Mouse (Mus musculus) heart, adult 18-20 months (tissue): Measurements from ENCODE around the gene Syna. TPM values are rescaled to one million over a fixed set of nuclear protein-coding genes. Genes with fewer than 3 reads are reported as not detected.
A peak's percentile ranks its signal among the peaks of the same experiment; 100 is the strongest.

Experiments used
- DNase-seq, 2 experiments: peaks; one replicate each; pipeline ENCODE4 v3.0.0; 2021 to 2022; ENCODE audit warnings: mixed read lengths in 1 of 2
- microRNA-seq, 2 experiments: library from miRNA; unstranded; fragments of <30 nt; microRNA quantifications; one replicate each; pipeline ENCODE4 v1.2.0; 2022
- total RNA-seq, 2 experiments: library from RNA; stranded (reverse); gene quantifications; 2 replicates each; pipeline ENCODE4 v1.2.3; 2021

Gene Syna
- total RNA-seq, 2 experiments from 2014 or later = not detected

DNA sequence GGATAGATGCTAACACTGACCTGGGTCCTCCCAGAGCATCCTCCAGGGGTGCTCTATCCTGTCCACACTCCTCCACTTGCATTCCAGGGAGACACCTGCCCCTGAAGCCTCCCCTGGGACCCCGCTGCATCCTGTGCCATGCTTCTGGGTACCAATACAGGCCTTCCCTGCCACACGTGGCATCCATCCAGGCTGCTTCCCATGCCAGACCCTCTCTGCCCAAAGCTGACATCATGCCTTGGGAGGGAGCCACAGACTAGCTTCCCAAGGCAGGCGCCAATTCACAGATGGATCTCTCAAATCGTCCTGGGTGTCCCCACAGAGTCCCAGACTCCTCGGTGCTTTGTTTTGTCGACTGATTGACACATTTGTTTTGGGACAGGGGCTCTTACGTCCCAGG, 29.1 kb downstream of the Syna start:
- DNase-seq = peak; percentile 64 to 71

DNA sequence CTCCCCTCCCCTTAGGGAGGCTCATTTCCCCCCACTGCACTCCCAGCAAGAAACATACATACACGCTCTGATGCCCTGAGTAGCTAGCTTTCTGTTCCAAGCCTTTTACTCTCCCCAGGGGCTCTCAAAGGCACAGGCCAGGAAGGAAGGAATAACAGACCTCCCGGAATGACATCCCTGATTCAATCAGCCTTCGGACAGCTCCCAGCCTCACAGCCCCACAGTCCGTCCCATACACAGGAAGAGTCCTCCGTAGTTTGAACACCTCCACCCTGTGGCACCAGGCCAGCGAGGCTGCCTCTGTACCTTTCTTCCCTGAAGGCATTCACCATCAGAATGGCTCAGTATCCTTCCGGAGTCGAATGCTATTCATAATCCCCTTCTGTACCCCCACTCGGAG, 31.5 kb downstream of the Syna start:
- peak in 1 of 2 experiments; percentile 29 for DNase-seq

DNA sequence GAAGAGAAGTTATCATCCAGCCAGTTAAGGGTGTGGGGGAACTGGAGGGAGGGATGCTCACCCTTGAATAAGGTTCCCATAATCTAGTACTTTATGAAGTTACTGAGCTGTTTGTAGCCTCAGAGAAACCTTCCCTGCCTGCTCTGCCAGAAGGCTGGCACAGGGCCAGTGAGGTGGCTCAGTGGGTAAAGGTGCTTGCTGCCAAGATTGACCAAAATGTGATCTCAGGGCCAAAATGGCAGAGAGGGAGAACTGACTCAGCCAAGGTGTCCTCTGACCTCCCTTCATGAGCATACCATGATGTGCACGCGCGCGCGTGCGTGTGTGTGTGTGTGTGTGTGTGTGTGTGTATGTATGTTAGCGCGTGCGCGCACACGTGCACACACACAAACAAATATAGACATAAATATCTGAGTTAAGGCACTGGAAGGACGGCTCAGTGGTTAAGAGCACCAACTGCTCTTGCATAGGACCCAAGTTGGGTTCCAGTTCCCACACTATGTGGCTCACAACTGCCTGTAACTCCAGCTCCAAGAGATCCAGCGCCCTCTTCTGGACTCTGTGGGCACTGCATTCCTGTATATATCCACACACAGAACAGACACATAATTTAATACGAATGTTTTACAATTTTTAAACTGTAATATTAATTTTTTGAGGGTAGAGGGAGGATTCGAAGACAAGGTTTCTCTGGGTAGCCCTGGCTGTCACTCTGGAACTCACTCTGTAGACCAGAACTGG, 33.8 kb downstream of the Syna start:
- DNase-seq = no peak

DNA sequence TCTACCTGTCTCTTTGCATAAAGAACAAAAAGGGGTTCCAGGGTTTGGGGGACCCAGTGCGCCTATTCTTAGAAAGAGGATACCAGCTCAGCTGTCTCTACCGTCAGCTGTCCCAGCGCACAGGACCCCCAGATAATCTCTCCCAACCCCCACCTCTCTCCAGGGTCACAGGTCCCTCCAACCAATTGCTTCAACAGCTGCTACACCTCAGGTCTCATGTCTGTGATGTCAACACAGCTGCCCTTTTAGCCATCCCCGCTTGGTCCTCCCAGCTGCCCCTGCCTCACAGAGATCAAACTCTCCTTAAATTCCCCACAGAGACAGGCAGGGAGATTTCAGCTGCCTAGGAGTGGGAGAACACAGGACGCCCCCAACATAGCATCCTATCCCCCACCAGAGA, 36.2 kb downstream of the Syna start:
- DNase-seq = no peak

DNA sequence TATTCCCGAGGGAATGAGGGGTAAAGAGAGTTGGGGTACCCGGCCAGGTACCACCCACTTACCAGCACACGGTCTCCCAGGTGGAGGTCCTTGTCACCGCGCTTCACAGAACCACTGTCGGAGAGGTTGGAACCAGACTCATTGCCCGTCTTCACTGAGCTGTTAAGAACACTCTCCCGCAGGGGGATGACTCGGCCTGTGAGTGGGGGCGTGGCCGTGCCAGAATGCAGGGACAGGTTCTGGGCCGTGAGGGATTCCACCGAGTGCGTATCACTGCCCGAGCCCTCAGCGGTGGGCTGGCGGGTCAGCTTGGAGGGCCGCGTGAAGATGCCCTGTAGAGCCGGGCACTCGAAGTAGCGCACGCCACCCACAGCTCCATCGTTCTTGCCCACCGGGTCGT, 37.4 kb downstream of the Syna start:
- no peak for DNase-seq

DNA sequence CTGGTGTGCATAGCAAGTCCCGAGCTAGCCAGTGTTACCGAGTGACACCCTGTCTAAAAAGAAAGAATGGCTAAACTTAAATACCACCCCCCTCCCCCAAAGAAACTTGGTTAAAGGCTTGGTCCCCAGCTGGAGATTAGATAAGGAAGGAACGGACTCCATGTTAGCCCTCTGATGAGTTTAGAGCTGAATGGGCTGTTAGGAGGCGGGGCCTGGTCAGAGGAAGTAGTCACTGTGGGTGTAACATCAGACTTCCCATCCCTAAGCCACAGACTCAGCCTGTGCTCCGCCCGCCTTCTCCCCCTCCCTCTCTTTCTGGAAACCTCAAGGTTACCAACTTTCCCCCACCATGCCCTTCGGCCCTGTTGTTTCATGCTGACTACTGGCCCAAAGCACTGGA, 38.2 kb downstream of the Syna start:
- peak in 1 of 2 experiments; percentile 38 for DNase-seq

DNA sequence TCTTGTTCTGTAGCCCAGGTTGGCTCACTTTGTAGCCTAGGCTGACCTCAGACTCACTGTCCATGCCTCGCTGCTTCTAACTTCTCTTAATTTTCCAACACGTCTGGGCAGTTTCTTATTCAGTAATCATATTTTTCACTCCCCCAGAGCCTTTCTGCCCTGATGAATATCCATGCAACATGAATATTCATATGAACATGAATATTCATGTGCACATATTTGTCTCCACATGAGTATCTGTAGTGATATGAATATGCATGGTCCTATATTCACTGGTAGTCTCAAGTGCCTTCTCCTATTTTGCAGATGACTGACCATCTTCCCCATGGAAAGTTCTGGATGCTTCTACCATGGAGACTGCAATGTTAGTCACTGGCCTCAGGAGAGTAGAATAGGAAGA, 38.8 kb downstream of the Syna start:
- no peak for DNase-seq

DNA sequence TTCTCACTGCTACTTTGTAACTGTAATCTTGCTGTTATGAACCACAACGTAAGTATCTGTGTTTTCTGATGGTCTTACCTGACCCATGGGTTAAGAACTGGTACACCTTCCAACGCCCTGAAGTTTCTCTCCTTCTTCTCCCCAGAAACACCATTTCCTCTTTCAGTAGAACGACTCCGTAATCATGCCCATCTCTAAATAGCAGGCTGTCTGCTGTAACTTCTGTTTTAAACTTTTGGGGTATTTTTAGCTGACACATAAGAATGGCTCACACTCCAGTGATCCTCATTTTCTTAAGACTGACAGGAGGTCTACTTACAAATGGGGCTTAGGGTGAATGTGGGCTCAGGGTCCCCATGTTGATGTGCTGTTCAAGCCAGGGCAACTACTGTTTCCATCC, 39.9 kb downstream of the Syna start:
- no peak for DNase-seq

DNA sequence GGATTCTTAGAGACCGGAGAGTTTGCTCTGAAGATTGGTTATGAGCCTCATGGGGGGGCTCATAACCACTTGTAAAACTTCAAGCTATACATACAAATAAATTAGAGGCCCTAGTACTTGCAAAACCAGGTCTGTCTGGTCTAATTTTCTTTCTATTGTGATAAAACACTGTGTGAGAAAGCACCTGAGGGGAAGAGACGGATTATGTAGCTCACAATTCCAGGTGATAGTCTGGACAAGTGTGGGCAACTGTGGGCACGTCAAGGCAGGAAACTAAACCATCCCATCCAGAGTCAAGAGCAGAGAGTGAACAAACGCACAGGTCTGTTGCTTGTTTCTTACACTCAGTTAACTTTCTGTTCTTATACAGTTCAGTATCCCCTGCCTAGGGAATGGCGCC, 40.5 kb downstream of the Syna start:
- no peak for DNase-seq

DNA sequence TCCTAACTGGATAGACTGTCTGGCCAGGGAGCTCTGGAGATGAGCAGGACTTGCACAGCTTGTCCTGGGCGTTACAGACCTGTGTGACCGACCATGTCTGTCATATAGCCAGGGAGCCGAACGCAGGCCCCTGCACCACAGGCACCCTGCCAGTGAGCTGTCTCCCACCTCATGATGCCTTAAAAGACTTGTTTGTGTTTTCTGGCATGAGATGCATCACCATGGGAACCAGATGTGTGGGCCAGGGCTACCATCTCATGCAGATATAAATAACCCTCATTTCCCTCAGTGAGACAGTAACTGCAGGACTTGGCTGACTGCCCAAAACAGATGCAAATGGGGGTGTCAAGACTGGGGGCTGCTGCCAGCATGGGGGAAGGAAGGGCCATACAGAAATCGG, 47.9 kb downstream of the Syna start:
- no peak for DNase-seq

DNA sequence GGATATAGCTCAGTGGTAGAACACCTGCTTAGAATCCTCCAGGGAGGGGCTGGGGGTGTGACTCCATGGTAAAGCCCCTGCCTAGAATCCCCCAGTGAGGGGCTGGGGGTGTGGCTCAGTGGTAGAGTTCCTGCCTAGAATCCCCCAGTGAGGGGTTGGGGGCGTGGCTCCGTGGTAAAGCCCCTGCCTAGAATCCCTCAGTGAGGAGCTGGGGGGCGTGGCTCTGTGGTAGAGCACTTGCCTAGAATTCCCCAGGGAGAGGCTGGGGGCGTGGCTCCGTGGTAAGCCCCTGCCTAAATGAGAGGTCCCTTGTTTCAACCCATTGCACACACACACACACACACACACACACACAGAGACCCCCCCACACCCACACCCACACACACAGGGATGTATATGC, 49.7 kb downstream of the Syna start:
- DNase-seq = no peak

DNA sequence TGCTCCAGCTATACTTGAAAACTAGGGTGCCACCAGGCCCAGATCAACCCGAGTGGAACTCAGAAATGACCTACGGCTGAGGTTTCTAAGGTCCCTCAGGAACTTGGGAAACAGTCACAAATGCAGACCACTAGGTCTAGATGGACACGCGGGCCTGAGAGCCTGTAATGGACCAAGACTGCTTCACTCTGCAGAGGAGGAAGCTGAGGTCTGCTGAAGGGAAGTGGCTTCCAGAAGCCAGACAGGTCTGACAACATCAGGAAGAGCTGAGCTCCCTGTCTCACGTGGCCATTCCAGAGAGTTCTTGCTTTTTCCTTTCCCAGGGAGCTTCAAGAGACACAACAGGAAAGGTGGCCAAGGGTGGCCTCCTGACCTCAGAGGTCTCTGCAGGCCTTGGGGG, 51.0 kb downstream of the Syna start:
- DNase-seq = no peak

Small RNA genes within 50 kb of the gene (microRNA-seq; reads per million reads assigned to microRNA genes)
- 0.38 to 0.81 reads per million in 2 experiments for gene Mir7228

Other genes with a start within 250 kb of the Syna start
- gene Gtf2i, start 245.4 kb downstream of the Syna start, total RNA-seq = 100 to 1,000 TPM; 188 to 197 TPM
- 10 to 100 TPM; 18.2 to 20.5 TPM for gene Gtf2ird1, start 103.5 kb downstream of the Syna start, total RNA-seq
- 1 to 10 TPM; 5.8 TPM for gene Clip2, start 7.7 kb downstream of the Syna start, total RNA-seq
- gene Rfc2, start 21.2 kb upstream of the Syna start, total RNA-seq = 10 to 100 TPM; 20.7 to 25.0 TPM
- 1 to 10 TPM; 2.0 to 2.4 TPM for gene Lat2, start 54.9 kb upstream of the Syna start, total RNA-seq
- gene Eif4h, start 79.3 kb upstream of the Syna start, total RNA-seq = 100 to 1,000 TPM; 132 to 136 TPM
- 1 to 10 TPM; 4.3 to 5.1 TPM for gene Limk1, start 128.4 kb upstream of the Syna start, total RNA-seq
- gene Eln, start 187.2 kb upstream of the Syna start, total RNA-seq = 10 to 100 TPM; 26.0 to 26.7 TPM